Mouse (Mus musculus) cortical plate, adult 2 months (tissue): ENCODE measurements around the gene Aqp2.

Source experiments
- CTCF ChIP-seq: fragments of 200-500 bp; IDR thresholded peaks from 2 replicates; pipeline ENCODE4 v1.5.1; 2011; ENCODE audit warnings: mild to moderate bottlenecking, control low read depth, low read length; ENCODE audit not compliant: insufficient read depth; ENCODE audit errors: extremely low read depth
- POLR2A ChIP-seq: fragments of 200-500 bp; IDR thresholded peaks from 2 replicates; pipeline ENCODE4 v1.6.1; 2011; ENCODE audit warnings: mild to moderate bottlenecking, low read length, control low read depth; ENCODE audit not compliant: insufficient read depth; ENCODE audit errors: extremely low read depth

GRCm38 (mm10) chr15:99602206-99602820, 23.5 kb downstream of the Aqp2 start:
- no peak for TF ChIP-seq CTCF
- TF ChIP-seq POLR2A, result no peak
